Mouse (Mus musculus) heart, adult 2 months (tissue): ENCODE results near the gene Heg1.

ENCODE experiments used
- CTCF ChIP-seq: fragments of 200-600 bp; IDR thresholded peaks from 2 replicates; pipeline ENCODE4 v1.8.1; 2022; ENCODE audit warnings: antibody characterized with exemption, mild to moderate bottlenecking, moderate library complexity
- EP300 ChIP-seq: fragments of 200-500 bp; IDR thresholded peaks from 2 replicates; pipeline ENCODE4 v1.6.1; 2011; ENCODE audit warnings: low read depth, low read length, control low read depth; ENCODE audit not compliant: insufficient read depth
- POLR2A ChIP-seq: fragments of 200-500 bp; IDR thresholded peaks from 2 replicates; pipeline ENCODE4 v1.6.1; 2011; ENCODE audit warnings: mild to moderate bottlenecking, low read depth, low read length, control low read depth; ENCODE audit not compliant: insufficient read depth

DNA sequence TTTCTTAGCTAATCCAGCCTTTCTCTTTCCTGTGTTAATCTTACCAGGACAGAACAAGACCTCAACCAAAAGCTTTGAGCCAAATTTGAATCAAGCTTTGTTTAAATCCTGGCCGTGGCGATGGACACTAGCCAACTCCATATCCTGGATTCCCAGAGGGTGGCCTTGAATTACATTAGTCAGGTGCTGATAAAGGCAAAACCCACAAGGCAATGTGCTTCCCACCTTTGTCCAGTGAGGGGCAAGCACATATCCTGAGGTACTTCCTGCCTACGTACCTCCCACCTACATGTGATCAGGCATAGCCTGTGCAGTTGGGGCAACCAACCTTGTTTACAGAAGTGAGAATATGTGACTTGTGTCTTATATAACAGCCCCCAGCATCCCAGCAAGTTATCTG, 90.8 kb downstream of the Heg1 start:
- TF ChIP-seq POLR2A (no peak), CTCF (no peak), EP300 (no peak)
